Mouse (Mus musculus) lung, embryonic 16.5 days (tissue): ENCODE data around the gene Ppp4r3b. TPM values are rescaled to one million over a fixed set of nuclear protein-coding genes. Genes with fewer than 3 reads are reported as not detected.
A peak's percentile ranks its signal among the peaks of the same experiment; 100 is the strongest.

Experiments used
- ATAC-seq: fragments of 200-750 bp; cut with Nextera tagmentation; 2 replicates; pipeline ENCODE4 v1.8.0; 2017; ENCODE audit warnings: low read depth, mild to moderate bottlenecking, moderate library complexity
- H3K27ac ChIP-seq: fragments of 300-500 bp; sonication (generic); 2 replicates; pipeline ENCODE4 v1.5.1; 2014; ENCODE audit warnings: mild to moderate bottlenecking, control low read depth, low read length
- H3K27me3 ChIP-seq: fragments of 300-500 bp; sonication (generic); 2 replicates; pipeline ENCODE4 v1.6.1; 2014; ENCODE audit warnings: low read depth, low read length, mixed read lengths; ENCODE audit not compliant: control insufficient read depth, insufficient read depth
- H3K36me3 ChIP-seq: fragments of 300-500 bp; sonication (generic); 2 replicates; pipeline ENCODE4 v1.6.1; 2014; ENCODE audit warnings: low read length; ENCODE audit not compliant: control insufficient read depth, insufficient read depth
- H3K4me1 ChIP-seq: fragments of 300-500 bp; sonication (generic); replicated peaks from 2 replicates; pipeline ENCODE4 v1.6.1; 2014; ENCODE audit warnings: low read length, mixed read lengths; ENCODE audit not compliant: control insufficient read depth, insufficient read depth
- H3K4me2 ChIP-seq: fragments of 300-500 bp; sonication (generic); 2 replicates; pipeline ENCODE4 v1.6.1; 2014; ENCODE audit warnings: low read depth, low read length, control low read depth
- H3K4me3 ChIP-seq: fragments of 300-500 bp; sonication (generic); 2 replicates; pipeline ENCODE4 v1.5.1; 2014; ENCODE audit warnings: mild to moderate bottlenecking, low read length, control low read depth
- H3K9ac ChIP-seq: fragments of 300-500 bp; sonication (generic); 2 replicates; pipeline ENCODE4 v1.6.1; 2014; ENCODE audit warnings: low read length, control low read depth
- H3K9me3 ChIP-seq: fragments of 300-500 bp; sonication (generic); 2 replicates; pipeline ENCODE4 v1.6.1; 2016; ENCODE audit warnings: low read length; ENCODE audit not compliant: control insufficient read depth
- WGBS: fragments of 180-500 bp; shearing (Covaris S2); extraction: QIAGEN DNeasy Blood & Tissue Kit; methylation state at CpG from one replicate; pipeline ENCODE4 v1.1.7; 2014; 5-methylcytosine and 5-hydroxymethylcytosine counted together
- polyA plus RNA-seq: library from polyadenylated mRNA; unstranded; fragments of >200 nt; fragmentation: Nextera tagmentation; extraction: Ambion mirVana; gene quantifications from 2 replicates; pipeline ENCODE4 v1.2.1, GENCODE M21; 2015

Ppp4r3b gene
- polyA plus RNA-seq: 87.4 TPM in 2 replicates

- Histone ChIP-seq H3K4me1 (peaks cover 8% of the 10 kb centered on the region), H3K9ac (peak within 1 kb of the TSS; percentile 99), H3K4me3 (peak within 1 kb of the TSS; percentile 68), H3K9me3 (no peaks in the 10 kb centered on the region), H3K27me3 (no peaks in the 10 kb centered on the region), H3K36me3 (no peaks in the 10 kb centered on the region), H3K4me2 (peak within 1 kb of the TSS; percentile 79), H3K27ac (peak within 1 kb of the TSS; percentile 97)
- peak; percentile 99 for ATAC-seq
- 0% methylated on average over 50 of the region's 50 CpGs for WGBS
Observed at GRCm38 (mm10) chr11:29172563-29173124, at the start of gene Ppp4r3b. Gene Ppp4r3b, plus strand, starts transcription at chr11:29172890.

GRCm38 (mm10) chr11:29129862-29130384 is 42.8 kb upstream of the Ppp4r3b start:
- Histone ChIP-seq H3K9ac (peak overlapping the region; percentile 95), H3K4me3 (peak overlapping the region; percentile 93), H3K27me3 (no peaks in the 10 kb centered on the region), H3K4me2 (peak overlapping the region; percentile 64), H3K36me3 (peaks cover 4% of the 10 kb centered on the region; the same call in 1 of the 2 replicates), H3K27ac (peak overlapping the region; percentile 31; the same call in 1 of the 2 replicates), H3K9me3 (no peaks in the 10 kb centered on the region), H3K4me1 (peaks cover 4% of the 10 kb centered on the region)
- peak; percentile 41 for ATAC-seq
- WGBS: 49% methylated on average over 11 of the region's 11 CpGs

GRCm38 (mm10) chr11:29130385-29131355 is 42.0 kb upstream of the Ppp4r3b start, which contains the start of gene Pnpt1:
Gene Pnpt1, plus strand, starts transcription at chr11:29130744.
- 2% methylated on average over 50 of the region's 50 CpGs for WGBS
- H3K9ac ChIP-seq: peak within 1 kb of the TSS; percentile 95
- H3K4me3 ChIP-seq: peak within 1 kb of the TSS; percentile 93
- peaks cover 4% of the 10 kb centered on the region for H3K4me1 ChIP-seq
- H3K9me3 ChIP-seq: no peaks in the 10 kb centered on the region
- peak within 1 kb of the TSS; percentile 72 for H3K27ac ChIP-seq
- peak within 1 kb of the TSS; percentile 64 for H3K4me2 ChIP-seq
- no peaks in the 10 kb centered on the region for H3K27me3 ChIP-seq
- ATAC-seq: peak; percentile 100
- peaks cover 4% of the 10 kb centered on the region; the same call in 1 of the 2 replicates for H3K36me3 ChIP-seq

- H3K9ac ChIP-seq: no peak overlapping the region
- ATAC-seq: no peak
- H3K27me3 ChIP-seq: no peaks in the 10 kb centered on the region
- no peak overlapping the region for H3K4me3 ChIP-seq
- no peaks in the 10 kb centered on the region for H3K9me3 ChIP-seq
- H3K4me1 ChIP-seq: no peaks in the 10 kb centered on the region
- H3K4me2 ChIP-seq: no peak overlapping the region
- H3K27ac ChIP-seq: no peak overlapping the region
- peaks cover 23% of the 10 kb centered on the region for H3K36me3 ChIP-seq
- WGBS: 44% methylated on average over 1 of the region's 1 CpGs
Observed at GRCm38 (mm10) chr11:29140671-29141070, 32.0 kb upstream of the Ppp4r3b start.

GRCm38 (mm10) chr11:29148901-29149300 is 23.8 kb upstream of the Ppp4r3b start:
- Histone ChIP-seq H3K27ac (no peak overlapping the region), H3K4me2 (no peak overlapping the region), H3K36me3 (peaks cover 13% of the 10 kb centered on the region), H3K4me1 (no peaks in the 10 kb centered on the region), H3K4me3 (no peak overlapping the region), H3K9ac (no peak overlapping the region), H3K9me3 (no peaks in the 10 kb centered on the region), H3K27me3 (no peaks in the 10 kb centered on the region)
- ATAC-seq: no peak
- WGBS: 88% methylated on average over 2 of the region's 2 CpGs

GRCm38 (mm10) chr11:29163569-29163968 is 9.1 kb upstream of the Ppp4r3b start:
- H3K27me3 ChIP-seq: no peaks in the 10 kb centered on the region
- 87% methylated on average over 4 of the region's 4 CpGs for WGBS

GRCm38 (mm10) chr11:29171959-29172391 is 715 bp upstream of the Ppp4r3b start:
- ATAC-seq: peak; percentile 26
- under 1% methylated on average over 34 of the region's 34 CpGs for WGBS

More at GRCm38 (mm10) chr11:29163569-29163968, 9.1 kb upstream of the Ppp4r3b start:
- Histone ChIP-seq H3K27ac (no peak overlapping the region), H3K9me3 (no peaks in the 10 kb centered on the region), H3K4me1 (no peaks in the 10 kb centered on the region), H3K4me2 (no peak overlapping the region), H3K4me3 (no peak overlapping the region), H3K9ac (no peak overlapping the region), H3K36me3 (peaks cover 12% of the 10 kb centered on the region; the same call in 1 of the 2 replicates)
- no peak for ATAC-seq

GRCm38 (mm10) chr11:29173125-29173631 is 488 bp downstream of the Ppp4r3b start:
- Histone ChIP-seq H3K36me3 (no peaks in the 10 kb centered on the region), H3K9ac (peak overlapping the region; percentile 99), H3K9me3 (no peaks in the 10 kb centered on the region), H3K27me3 (no peaks in the 10 kb centered on the region), H3K4me1 (peaks cover 8% of the 10 kb centered on the region), H3K4me3 (peak overlapping the region; percentile 68), H3K27ac (peak overlapping the region; percentile 97), H3K4me2 (peak overlapping the region; percentile 79)
- peak; percentile 74 for ATAC-seq
- WGBS: under 1% methylated on average over 38 of the region's 38 CpGs

More at GRCm38 (mm10) chr11:29171959-29172391, 715 bp upstream of the Ppp4r3b start:
- H3K4me1 ChIP-seq: peaks cover 8% of the 10 kb centered on the region
- H3K4me2 ChIP-seq: peak overlapping the region; percentile 77
- peak overlapping the region; percentile 99 for H3K9ac ChIP-seq
- H3K27me3 ChIP-seq: no peaks in the 10 kb centered on the region
- no peaks in the 10 kb centered on the region for H3K9me3 ChIP-seq
- no peaks in the 10 kb centered on the region for H3K36me3 ChIP-seq
- H3K27ac ChIP-seq: peak overlapping the region; percentile 55; the same call in 1 of the 2 replicates
- H3K4me3 ChIP-seq: peak overlapping the region; percentile 68
